Mouse (Mus musculus): ENCODE measurements around the gene Mbd4. TPM values are rescaled to one million over a fixed set of nuclear protein-coding genes. Genes with fewer than 3 reads are reported as not detected.

Gene Mbd4
- polyA plus RNA-seq, 1 experiment from 2014 or later: 4.1 TPM

GRCm38 (mm10) chr6:115808488-115809231, 44.5 kb downstream of the Mbd4 start, which contains the start of gene Rpl32:
Gene Rpl32 (minus strand): TSS chr6:115808747.
- TF ChIP-seq CTCF (IDR thresholded peaks at IDR 0.05; ENCODE audit: low read depth): peak; percentile 66
- TF ChIP-seq EP300 (IDR thresholded peaks at IDR 0.05; ENCODE audit: low read depth): peak; percentile 98
- WGBS (ENCODE audit: insufficient replicate concordance): under 1% methylated on average over 47 of the region's 47 CpGs
- H3K4me2 ChIP-seq (ENCODE audit: low read depth, low read length): peak within 1 kb of the TSS; percentile 73
- peaks cover 18% of the 10 kb centered on the region for H3K4me1 ChIP-seq (ENCODE audit: insufficient read depth)
- peak within 1 kb of the TSS; percentile 91 for H3K27ac ChIP-seq (ENCODE audit: low read depth)
- peak within 1 kb of the TSS; percentile 98 for H3K9ac ChIP-seq (replicated peaks)
- peak within 1 kb of the TSS; percentile 91 for H3K4me3 ChIP-seq (ENCODE audit: low read depth, low read length)
- ATAC-seq (peak; percentile 86), DNase-seq (peak; percentile 88)
- H3K9me3 ChIP-seq (ENCODE audit: low read length): no peaks in the 10 kb centered on the region
- no peaks in the 10 kb centered on the region for H3K27me3 ChIP-seq (ENCODE audit: insufficient read depth, low read length)
- peaks cover 28% of the 10 kb centered on the region for H3K36me3 ChIP-seq (replicated peaks; ENCODE audit: insufficient read depth, low read length)

- TF ChIP-seq EP300 (IDR thresholded peaks at IDR 0.05; ENCODE audit: low read depth): no peak
- TF ChIP-seq CTCF (IDR thresholded peaks at IDR 0.05; ENCODE audit: low read depth): no peak
- DNase-seq: no peak
- Histone ChIP-seq H3K4me3 (ENCODE audit: low read depth, low read length) (peak overlapping the region; percentile 91), H3K4me2 (ENCODE audit: low read depth, low read length) (peak overlapping the region; percentile 73), H3K9ac (replicated peaks) (peak overlapping the region; percentile 98), H3K9me3 (ENCODE audit: low read length) (no peaks in the 10 kb centered on the region), H3K36me3 (replicated peaks; ENCODE audit: insufficient read depth, low read length) (peaks cover 28% of the 10 kb centered on the region), H3K27me3 (ENCODE audit: insufficient read depth, low read length) (no peaks in the 10 kb centered on the region), H3K4me1 (ENCODE audit: insufficient read depth) (peaks cover 18% of the 10 kb centered on the region), H3K27ac (ENCODE audit: low read depth) (peak overlapping the region; percentile 91)
- ATAC-seq: peak; percentile 24; the same call in 1 of the 2 replicates
- WGBS (ENCODE audit: insufficient replicate concordance): under 1% methylated on average over 22 of the region's 22 CpGs
Observed at GRCm38 (mm10) chr6:115808196-115808487, 45.0 kb downstream of the Mbd4 start.

GRCm38 (mm10) chr6:115807464-115808195, 45.5 kb downstream of the Mbd4 start:
- peak overlapping the region; percentile 91 for H3K4me3 ChIP-seq (ENCODE audit: low read depth, low read length)
- H3K9me3 ChIP-seq (ENCODE audit: low read length): no peaks in the 10 kb centered on the region
- H3K4me2 ChIP-seq (ENCODE audit: low read depth, low read length): peak overlapping the region; percentile 73
- H3K9ac ChIP-seq (replicated peaks): peak overlapping the region; percentile 98
- H3K27me3 ChIP-seq (ENCODE audit: insufficient read depth, low read length): no peaks in the 10 kb centered on the region
- ATAC-seq: no peak
- peaks cover 18% of the 10 kb centered on the region for H3K4me1 ChIP-seq (ENCODE audit: insufficient read depth)
- WGBS (ENCODE audit: insufficient replicate concordance): 2% methylated on average over 15 of the region's 15 CpGs
- H3K27ac ChIP-seq (ENCODE audit: low read depth): peak overlapping the region; percentile 91
- DNase-seq: no peak
- peaks cover 28% of the 10 kb centered on the region for H3K36me3 ChIP-seq (replicated peaks; ENCODE audit: insufficient read depth, low read length)
- TF ChIP-seq CTCF (IDR thresholded peaks at IDR 0.05; ENCODE audit: low read depth) (no peak), EP300 (IDR thresholded peaks at IDR 0.05; ENCODE audit: low read depth) (no peak)

GRCm38 (mm10) chr6:115804432-115805192, 48.6 kb downstream of the Mbd4 start:
- Histone ChIP-seq H3K27me3 (ENCODE audit: insufficient read depth, low read length) (no peaks in the 10 kb centered on the region), H3K4me3 (ENCODE audit: low read depth, low read length) (no peak overlapping the region), H3K9me3 (ENCODE audit: low read length) (no peaks in the 10 kb centered on the region), H3K27ac (ENCODE audit: low read depth) (no peak overlapping the region), H3K4me2 (ENCODE audit: low read depth, low read length) (no peak overlapping the region), H3K36me3 (replicated peaks; ENCODE audit: insufficient read depth, low read length) (peaks cover 35% of the 10 kb centered on the region), H3K9ac (replicated peaks) (no peak overlapping the region), H3K4me1 (ENCODE audit: insufficient read depth) (peaks cover 18% of the 10 kb centered on the region)
- 63% methylated on average over 10 of the region's 10 CpGs for WGBS (ENCODE audit: insufficient replicate concordance)
- DNase-seq (no peak), ATAC-seq (no peak)
- TF ChIP-seq EP300 (IDR thresholded peaks at IDR 0.05; ENCODE audit: low read depth) (no peak), CTCF (IDR thresholded peaks at IDR 0.05; ENCODE audit: low read depth) (no peak)

GRCm38 (mm10) chr6:115803541-115804382, 49.4 kb downstream of the Mbd4 start:
- H3K4me1 ChIP-seq (ENCODE audit: insufficient read depth): peaks cover 14% of the 10 kb centered on the region
- no peak overlapping the region for H3K4me2 ChIP-seq (ENCODE audit: low read depth, low read length)
- no peak overlapping the region for H3K4me3 ChIP-seq (ENCODE audit: low read depth, low read length)
- H3K9me3 ChIP-seq (ENCODE audit: low read length): no peaks in the 10 kb centered on the region
- DNase-seq: peak; percentile 76
- ATAC-seq: peak; percentile 54
- 43% methylated on average over 16 of the region's 16 CpGs for WGBS (ENCODE audit: insufficient replicate concordance)
- H3K9ac ChIP-seq (replicated peaks): no peak overlapping the region; the same call in 1 of the 2 replicates
- no peaks in the 10 kb centered on the region for H3K27me3 ChIP-seq (ENCODE audit: insufficient read depth, low read length)
- peaks cover 35% of the 10 kb centered on the region for H3K36me3 ChIP-seq (replicated peaks; ENCODE audit: insufficient read depth, low read length)
- TF ChIP-seq EP300 (IDR thresholded peaks at IDR 0.05; ENCODE audit: low read depth) (no peak), CTCF (IDR thresholded peaks at IDR 0.05; ENCODE audit: low read depth) (peak; percentile 79)
- H3K27ac ChIP-seq (ENCODE audit: low read depth): 0 out of 2 replicates have a peak overlapping the region, but pooled peaks have one; percentile 49

Measured in liver, postnatal 0 days (tissue).